Mouse (Mus musculus) adrenal gland (tissue): ENCODE measurements around the gene Ap1s1.

ENCODE experiments used
- intact Hi-C: fragments of 180-260 bp; cut with DNase I; formaldehyde crosslinking; loops from one replicate; pipeline ENCODE4 v1.15.1; 2025
- long read RNA-seq, 2 experiments: library from polyadenylated mRNA; unstranded; transcript quantifications; one replicate each; pipeline ENCODE4 v2.0.0; 2020; ENCODE audit warnings: borderline replicate concordance in 1 of 2; ENCODE audit not compliant: insufficient replicate concordance in 1 of 2

Gene Ap1s1
- long read RNA-seq, experiment 1, transcript Ap1s1-201 (5 exons, 1,353 nt), result major isoform, 110 of 113 reads
- long read RNA-seq, experiment 1, partial matches to known transcripts, result 2 of 113 reads
- long read RNA-seq, experiment 1, other reads (novel, unspliced or antisense), result 1 of 113 reads
- long read RNA-seq, experiment 2, transcript Ap1s1-201 (5 exons, 1,353 nt), result major isoform, 126 of 148 reads
- long read RNA-seq, experiment 2, partial matches to known transcripts, result 17 of 148 reads
- long read RNA-seq, experiment 2, other reads (novel, unspliced or antisense), result 3 of 148 reads

DNA sequence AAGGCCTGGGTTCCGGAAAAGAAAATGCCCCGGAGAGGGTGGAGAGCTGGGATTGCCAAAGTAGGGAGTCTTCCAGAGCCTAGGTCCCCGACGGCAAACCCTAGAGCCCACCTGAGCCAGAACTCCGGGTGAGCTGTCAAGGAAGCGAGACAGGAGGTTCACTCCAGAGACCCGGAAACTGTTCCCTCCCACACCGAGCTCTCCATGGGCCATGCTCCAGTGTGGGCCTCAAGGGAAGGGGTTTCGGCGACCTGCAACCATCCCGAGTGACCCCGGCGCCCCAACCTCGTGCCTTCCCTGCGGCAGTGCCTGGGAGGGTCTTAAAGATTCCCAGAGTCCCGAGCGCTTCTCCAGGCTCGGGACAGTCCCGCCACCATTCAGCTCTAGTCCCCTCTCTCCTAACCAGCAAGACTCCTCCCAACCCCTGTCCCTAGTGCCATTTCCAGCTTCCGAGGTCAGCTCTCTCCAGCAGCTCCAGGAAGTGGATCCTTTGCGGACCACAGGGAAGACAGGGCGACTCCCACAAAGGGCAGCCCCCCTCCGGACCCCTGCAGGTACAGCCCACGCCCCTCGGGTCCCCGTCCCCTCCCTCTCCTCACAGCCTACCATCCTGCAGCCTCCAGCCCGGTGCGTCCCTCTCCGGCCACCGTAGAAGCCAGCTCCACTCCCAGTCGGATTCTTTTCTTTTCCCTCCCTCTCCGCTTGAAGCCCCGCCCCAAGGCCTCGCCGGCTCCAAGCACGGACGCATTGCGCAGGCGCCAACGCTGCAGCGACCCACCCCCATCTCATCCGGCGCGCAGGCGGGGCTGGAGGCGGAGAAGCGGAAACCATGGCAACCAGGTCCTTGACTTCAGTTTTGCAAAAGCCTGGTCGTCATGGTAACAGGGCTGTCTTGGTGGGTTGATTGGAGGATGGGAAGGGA is at the start of gene Ap1s1:
TSS of gene Ap1s1 (minus strand) at position 734 of the 922 bp plus-strand sequence.
- intact Hi-C loops, result no loop called here

DNA sequence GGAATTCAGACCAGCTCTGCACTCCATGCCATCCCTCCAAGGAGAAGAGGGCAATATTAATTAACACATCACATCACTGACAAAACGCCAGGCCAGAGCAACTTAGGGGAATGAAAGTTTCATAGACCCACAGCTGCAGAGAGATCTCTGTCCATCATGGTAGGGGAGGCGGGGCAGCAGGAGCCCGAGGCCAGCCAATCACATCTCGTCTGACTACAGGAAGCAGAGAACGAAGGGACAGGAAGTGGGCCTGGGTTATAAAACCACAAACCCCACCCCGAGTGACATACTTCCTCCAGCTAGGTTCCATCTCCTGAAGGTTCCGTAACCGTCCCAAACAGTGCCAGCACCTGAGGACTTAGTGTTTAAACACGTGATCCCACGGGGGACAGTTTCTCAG is 49.2 kb upstream of the Ap1s1 start:
- intact Hi-C loops, result no loop called here

DNA sequence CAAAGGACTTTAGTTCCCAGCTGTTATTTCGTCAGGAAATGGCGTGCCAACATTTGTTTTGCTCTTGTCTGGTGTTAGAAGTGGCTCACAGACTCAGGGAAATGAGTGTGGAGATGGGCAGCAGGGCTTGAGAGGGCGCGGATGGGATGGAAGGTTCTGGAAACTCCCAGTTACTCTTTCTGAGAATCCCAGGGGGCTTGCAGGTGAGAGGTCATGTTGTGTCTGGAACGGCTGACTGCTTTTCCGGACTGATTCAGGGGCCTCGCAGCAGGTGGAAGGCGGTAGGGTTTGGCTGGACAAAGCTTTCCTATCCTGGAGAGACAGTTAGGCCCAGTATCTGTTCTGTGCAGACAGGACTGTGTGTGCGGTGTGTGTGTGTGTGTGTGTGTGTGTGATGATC is 47.8 kb upstream of the Ap1s1 start:
- intact Hi-C loops, result no loop called here

DNA sequence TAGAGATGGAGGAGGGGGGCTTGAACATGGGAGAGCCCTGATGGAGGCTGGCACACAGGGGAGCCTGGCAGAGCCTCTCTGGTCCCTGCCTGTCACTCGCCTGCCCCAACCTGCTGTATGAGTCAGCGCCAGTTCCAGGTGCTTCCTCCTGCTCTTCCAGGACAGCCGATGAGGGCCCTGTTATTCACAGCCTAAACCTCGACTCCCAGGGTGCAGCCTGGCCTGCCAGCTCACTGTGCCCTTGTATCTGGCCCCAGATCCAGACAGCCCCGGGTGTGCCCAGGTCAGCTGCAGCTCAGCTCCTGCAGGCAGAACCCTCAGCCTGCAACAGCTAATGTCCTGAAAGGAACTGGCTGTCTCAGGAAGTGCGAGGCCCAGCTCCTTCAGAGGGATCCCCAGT is 45.6 kb upstream of the Ap1s1 start:
- intact Hi-C loops, result no loop called here

DNA sequence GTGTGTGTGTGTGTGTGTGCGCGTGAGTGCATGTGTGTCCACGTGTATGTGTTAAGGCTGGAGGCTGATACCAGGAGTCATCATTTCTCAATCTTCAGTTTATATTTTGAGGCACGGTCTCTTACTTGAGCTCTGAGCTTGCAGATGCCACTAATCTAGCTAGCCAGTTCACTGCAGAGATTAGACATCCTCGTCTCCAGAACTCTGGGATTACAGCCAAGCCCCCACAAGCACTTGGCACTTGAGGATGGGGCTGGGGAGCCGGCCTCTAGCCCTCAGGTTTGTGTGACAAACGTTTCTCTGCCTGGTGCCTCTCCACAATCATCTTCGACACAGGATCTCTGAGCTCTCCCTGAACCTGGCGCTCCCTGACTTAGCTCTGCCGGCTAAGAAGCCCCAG is 44.9 kb upstream of the Ap1s1 start:
- intact Hi-C loops, result no loop called here

DNA sequence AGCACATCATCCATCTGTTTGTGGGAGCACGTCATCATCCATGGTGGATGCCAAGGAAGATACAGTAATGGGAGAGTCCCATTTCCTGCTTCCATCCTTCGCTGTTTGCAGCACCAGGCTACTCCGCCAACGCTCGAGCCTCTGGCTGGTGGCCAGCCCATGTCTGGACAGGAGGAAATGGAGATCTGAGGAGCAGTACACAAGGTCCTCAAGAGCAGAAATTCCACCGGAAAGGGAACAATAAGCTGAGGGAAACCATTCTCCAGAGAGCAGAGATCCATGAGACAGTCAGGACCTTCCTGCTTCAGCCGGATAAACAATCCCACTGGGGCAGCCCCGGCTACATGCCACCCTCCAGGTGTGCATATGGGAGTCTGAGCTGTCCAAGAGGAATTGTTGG is 41.5 kb upstream of the Ap1s1 start:
- intact Hi-C loops, result no loop called here

DNA sequence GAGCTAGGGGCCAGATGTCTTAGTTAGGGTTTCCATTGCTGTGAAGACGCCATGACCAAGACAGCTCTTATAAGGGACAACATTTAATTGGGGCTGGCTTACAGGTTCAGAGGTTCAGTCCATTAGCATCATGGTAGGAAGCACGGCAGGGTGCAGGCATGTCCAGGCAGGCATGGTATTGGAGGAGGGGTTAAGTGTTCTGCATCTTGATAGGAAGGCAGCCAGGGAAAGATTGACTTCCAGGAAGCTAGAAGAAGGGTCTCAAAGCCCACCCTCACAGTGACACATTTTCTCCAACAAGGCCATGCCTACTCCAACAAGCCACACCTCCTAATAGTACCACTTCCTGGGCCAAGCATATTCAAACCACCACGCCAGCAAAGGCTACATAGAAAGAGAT is 39.8 kb upstream of the Ap1s1 start:
- intact Hi-C loops, result no loop called here

DNA sequence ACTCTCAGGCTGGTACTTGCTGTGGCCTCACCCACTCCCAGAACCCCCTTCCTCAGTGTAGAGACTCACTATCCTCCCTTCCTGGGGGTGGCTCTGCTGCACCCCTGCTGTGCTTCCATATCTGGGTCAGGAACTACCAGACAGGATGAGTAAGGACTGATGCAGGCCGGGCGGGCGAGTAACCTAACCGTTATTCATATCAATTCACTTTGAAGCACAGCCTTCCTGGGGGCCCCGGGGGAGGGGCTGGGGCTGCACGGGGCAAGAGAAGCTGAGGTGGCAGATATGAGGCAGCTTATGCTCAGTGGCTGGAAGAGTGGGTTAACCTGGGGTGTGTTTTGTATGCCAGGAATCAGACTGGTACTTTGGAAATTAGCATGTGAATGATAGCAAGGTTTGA is 39.1 kb upstream of the Ap1s1 start:
- intact Hi-C loops, result no loop called here

DNA sequence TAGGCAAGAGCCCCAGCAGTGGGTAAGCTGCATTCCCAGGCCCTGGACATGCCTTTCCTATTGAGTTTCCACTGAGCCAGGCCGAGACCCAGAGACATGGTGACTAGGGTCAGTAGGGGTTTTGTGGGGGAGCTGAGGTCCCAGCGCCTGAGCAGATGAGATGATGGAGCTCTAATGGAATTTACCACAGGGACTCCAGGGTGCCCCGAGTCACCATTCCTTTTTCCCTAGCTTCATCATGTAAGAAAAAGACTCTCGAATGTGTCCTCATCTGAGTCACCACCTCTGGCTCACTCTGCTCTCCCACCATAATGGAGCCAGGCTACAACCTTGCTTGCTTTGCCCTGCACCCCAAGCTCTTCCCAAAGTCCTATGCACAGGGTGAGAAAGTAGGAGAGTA is 37.1 kb upstream of the Ap1s1 start:
- intact Hi-C loops, result no loop called here

DNA sequence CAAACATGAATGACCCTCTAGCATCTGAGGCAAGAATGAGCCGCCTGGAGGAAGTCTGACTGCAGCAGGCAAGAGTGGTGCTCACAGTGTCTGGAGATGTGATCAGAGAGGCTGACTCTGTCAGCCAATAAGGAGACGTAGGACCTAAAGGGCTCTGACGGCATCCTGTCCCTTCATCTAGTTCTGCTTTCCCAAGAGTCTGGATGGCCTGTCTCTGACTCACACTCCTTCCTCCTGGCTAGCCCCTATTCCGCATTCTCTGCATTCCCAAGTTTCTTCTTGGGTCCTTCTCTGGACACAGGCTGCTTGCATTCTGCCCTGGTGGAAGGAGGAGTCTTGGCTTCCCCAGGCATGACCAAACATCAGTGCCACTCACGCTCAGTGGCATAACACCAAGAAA is 33.9 kb upstream of the Ap1s1 start:
- intact Hi-C loops, result no loop called here

DNA sequence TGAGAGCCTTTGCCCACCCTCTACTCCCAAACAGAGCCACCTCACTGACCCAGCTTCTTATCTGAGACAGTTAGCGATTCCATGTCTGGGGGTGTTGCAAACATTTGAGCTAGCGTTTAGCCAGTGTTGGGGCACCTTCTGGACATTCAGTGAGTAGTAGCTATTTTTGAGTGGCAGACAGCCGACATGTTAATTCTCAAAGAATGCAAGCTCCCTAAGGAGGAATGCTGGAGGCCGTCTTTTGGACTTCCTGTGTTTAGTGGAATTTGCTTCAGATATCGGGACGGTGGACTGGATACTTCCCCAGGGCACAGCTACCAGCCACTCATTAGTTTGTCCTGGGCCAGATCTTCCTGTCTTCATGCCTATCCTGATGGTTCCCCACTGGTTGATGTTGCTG is 32.7 kb upstream of the Ap1s1 start:
- intact Hi-C loops, result no loop called here

DNA sequence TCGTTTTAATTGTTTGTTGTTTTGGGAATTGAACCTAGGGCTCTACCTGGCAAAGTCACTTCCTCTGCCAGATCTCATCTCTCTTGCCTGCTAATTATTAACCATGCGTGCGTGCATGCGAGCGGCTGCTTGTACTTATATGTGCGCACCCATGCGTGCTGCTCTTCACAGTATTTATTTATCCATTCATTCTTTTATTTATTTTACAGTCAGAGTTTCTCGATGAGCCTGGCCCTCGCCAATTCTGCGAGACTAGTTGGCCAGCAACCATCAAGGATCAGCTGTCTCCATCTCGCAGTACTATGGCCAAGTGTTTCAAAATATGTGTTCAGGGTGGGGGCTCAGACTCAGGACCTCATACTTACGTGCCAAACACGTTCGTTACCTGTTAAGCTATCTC is 32.1 kb upstream of the Ap1s1 start:
- intact Hi-C loops, result no loop called here

DNA sequence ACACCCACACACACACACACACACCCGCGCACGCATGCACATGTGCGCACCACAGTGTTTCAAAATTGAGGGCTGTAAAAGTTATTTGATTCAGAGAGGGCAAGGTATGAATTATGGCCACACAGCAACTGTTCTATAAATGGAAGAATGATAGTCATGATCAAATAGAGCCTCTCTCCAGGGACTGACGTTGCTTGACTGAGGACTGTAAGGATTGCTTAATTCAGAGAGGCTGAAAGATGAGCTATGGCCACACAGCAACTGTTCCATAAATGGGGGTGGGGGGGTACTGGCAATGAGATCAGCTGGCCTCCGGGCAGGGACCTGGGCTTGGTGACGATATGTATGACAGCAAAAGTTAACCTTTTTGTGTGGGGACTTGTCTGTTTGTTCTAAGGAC is 31.3 kb upstream of the Ap1s1 start:
- intact Hi-C loops, result no loop called here

DNA sequence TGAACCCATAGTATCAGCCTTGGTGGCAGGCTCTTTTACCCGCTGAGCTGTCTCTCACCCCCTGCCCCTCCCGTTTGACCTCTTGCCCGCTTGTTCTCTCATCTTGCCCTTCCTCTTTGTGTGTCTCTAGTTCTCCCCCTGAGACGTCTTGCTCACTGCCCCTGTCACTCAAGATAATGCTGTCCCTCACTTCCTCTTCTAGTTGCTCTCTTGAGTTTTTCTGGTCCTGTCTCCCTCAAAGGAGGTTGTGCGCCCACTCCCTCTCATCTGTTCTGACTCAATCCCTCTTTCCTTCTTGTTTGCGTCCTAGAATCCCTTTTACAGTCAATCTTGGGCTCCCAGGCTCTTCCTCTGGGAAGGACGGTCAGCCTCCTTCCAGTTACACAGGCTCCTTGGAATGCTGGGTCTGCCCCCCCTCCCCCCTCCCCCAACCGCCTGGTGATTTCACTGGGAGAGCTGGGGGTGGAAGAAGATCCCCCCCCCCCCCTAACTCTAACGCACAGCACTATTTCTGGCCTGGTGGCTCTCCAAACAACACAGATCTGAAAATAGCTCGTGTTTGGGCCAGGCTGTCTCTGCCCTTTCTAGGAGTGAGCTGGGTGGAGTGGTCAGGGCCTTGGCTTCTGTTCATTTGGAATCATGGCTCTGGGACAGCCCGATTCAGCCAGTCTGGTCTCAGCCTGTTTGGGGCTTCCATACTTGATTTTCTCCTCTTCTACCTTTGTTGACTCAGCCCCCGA is 30.4 kb upstream of the Ap1s1 start:
- intact Hi-C loops, result no loop called here

DNA sequence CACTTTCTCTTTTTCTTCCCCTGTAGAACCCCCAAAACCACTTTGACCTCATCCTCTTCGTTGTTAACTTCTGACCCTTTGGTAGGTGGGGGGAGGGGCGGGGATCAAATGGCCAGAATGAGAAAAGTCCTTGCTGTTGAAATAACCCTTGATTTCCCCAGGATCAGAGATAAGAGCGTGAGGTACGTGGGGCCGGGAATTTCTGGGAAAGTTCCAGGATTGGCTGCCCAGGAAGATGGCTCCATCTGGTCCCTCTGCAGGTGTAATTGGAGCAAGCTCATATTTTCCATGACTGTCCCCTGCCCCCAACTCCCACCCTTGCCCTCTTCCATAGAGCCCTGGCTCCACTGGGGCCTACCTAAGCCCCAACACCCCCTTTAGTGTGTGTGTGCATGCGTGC is 29.8 kb upstream of the Ap1s1 start:
- intact Hi-C loops, result no loop called here

DNA sequence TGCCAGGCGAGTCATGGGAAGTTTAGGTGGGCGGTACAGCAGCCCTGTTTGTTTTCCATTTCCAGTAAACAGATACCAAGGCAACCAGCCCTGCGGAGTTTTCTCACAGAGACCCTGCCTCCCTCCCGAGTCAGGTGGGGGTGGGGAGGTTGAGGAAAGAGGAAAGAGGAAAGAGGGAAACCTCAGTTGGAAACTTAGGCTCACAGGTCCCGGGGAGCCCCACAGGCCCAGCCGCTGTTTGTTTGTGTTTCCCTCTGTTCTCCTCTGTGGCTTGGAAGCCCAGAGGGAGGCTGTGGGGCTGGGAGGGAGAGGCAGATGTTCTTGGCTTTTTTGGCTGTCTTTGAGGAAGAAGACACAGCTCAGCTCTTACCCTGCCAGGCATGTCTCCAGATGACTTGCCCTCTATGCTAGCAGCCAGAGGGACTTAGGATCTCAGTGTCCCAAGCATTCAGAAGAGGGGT is 28.3 kb upstream of the Ap1s1 start:
- intact Hi-C loops, result no loop called here

DNA sequence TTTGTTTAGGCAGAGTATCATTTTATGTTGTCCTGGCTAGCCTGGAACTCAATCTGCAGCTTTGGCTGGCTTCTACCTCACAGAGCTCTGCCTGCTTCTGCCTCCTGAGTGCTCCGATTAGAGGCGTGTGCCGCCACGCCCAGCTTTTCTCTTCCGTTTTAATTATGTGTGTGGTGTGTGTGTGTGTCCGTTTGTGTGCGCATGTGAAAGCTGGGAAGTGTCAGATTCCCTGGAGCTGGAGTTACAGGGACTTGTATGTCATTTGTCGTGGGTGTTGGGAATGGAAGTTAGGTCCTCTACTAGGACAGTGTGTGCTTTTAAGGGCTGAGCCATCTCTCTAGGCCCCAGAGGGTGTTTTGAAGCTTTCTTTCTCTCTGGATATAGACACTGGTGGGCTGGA is 27.2 kb upstream of the Ap1s1 start:
- intact Hi-C loops, result no loop called here

DNA sequence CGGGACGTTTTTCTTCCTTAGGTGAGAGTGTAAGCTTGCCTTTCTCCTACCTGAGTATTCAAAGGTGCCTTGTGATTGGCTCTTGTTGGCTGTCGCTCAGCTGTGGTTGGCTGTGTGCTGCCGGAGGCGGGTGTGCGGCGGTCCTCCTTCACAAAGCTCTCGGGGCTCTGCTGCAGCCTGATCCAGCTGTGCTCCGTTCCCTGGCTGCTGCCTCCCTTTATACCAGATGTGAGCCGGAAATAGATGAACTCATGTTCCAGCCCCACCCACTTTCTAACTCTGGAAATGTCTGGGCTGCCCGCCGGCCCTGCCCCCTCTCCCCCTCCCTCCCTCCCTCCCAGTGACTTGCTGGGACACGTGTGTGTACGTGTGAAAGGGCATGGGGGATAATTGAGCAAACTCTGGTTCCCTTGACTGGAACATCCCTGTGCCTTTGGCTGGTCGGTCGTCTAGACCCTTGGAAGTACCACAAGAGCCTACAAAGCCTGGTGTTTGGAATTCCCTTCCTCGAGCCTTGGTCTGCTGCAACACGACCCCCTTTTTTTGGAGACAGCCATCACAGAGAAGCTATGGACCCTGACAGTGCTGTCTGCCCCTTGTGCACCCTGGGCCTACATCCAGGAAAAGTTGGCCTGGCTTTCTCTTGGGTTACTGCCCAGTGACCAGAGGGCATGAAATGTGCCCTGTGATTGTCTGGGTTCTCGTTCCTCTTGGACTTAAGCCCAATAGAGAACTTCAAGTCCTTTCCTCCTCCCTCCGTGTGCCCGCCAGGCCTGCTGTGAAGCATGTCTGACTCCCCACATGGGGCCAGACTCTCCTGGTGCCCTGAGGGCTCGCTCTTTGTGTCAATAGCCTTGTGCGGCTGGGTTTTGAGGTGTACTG is 26.4 kb upstream of the Ap1s1 start, which contains the start of gene Serpine1:
TSS of gene Serpine1 (minus strand) at position 190 of the 882 bp plus-strand sequence.
- intact Hi-C loops, result no loop called here

DNA sequence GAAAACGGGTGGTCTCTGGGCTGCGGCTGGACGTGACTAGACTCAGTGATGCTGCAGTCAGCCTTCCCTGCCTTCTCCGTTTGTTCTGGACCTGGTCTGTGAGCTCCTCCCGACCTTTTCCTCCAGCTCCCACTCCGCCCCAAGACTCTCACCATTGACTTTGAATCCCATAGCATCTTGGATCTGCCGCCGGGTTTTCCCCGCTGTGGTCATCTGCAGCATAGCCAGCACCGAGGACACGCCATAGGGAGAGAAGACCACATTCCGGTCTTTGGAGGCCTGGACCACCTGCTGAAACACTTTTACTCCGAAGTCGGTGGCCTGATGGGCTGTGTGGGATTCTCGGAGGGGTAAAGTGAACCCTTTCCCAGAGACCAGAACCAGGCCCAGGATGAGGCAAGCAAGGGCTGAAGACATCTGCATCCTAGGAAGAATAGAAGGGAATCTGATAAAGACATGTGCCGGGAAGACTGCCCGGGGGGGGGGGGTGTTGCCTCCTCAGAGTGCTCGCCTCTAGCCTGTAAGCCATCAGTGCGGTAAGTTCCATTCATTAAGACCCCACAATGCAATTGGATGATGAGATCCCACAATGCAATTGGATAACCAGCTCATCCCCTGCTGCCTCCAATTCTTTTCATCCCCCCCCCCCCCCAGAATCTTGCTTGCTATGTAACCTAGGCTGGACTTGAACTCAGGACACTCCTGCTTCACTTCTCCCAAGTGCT is 25.1 kb upstream of the Ap1s1 start:
- intact Hi-C loops, result no loop called here

DNA sequence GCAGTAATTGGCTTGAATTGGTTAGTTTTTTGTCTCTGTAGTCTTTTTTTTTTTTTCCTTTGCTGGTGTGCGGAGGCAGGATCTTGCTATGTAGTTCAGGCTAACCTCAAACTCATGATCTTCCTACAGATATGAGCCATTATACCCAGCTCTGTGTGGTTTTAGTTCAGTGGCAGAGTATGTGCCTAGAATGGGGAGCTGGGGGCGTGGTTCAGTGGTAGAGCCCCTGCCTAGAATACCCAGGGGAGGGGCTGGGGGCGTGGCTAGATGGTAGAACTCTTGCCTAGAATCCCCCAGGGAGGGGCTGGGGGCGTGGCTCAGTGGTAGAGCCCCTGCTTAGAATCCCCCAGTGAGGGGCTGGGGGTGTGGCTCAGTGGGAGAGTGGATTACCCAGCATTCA is 22.8 kb upstream of the Ap1s1 start:
- intact Hi-C loops, result no loop called here
